Mouse (Mus musculus) heart, embryonic 10.5 days (tissue): ENCODE data around the gene Plac1. TPM values are rescaled to one million over a fixed set of nuclear protein-coding genes. Genes with fewer than 3 reads are reported as not detected.

Experiments
- DNase-seq: peaks from one replicate; pipeline ENCODE4 v3.0.0-alpha.2; 2017; ENCODE audit warnings: low spot score
- H3K27ac ChIP-seq: fragments of 300-500 bp; sonication (generic); 2 replicates; pipeline ENCODE4 v1.5.1; 2016; ENCODE audit warnings: mild to moderate bottlenecking
- H3K27me3 ChIP-seq: fragments of 300-500 bp; sonication (generic); 2 replicates; pipeline ENCODE4 v1.6.1; 2016; ENCODE audit warnings: mild to moderate bottlenecking; ENCODE audit not compliant: poor library complexity, insufficient read depth, severe bottlenecking
- H3K36me3 ChIP-seq: fragments of 300-500 bp; sonication (generic); 2 replicates; pipeline ENCODE4 v1.6.1; 2016; ENCODE audit warnings: mild to moderate bottlenecking, moderate library complexity
- H3K4me1 ChIP-seq: fragments of 300-500 bp; sonication (generic); 2 replicates; pipeline ENCODE4 v1.6.1; 2016; ENCODE audit warnings: mild to moderate bottlenecking
- H3K4me3 ChIP-seq: fragments of 300-500 bp; sonication (generic); 2 replicates; pipeline ENCODE4 v1.5.1; 2016; ENCODE audit warnings: mild to moderate bottlenecking, moderate library complexity
- H3K9me3 ChIP-seq: fragments of 300-500 bp; sonication (generic); 2 replicates; pipeline ENCODE4 v1.6.1; 2016; ENCODE audit warnings: mild to moderate bottlenecking, moderate library complexity
- WGBS: fragments of 180-500 bp; shearing (Covaris S2); methylation state at CpG from one replicate; pipeline ENCODE4 v1.1.7; 2016; 5-methylcytosine and 5-hydroxymethylcytosine counted together
- polyA plus RNA-seq: library from polyadenylated mRNA; unstranded; fragments of >200 nt; fragmentation: Nextera tagmentation; extraction: Ambion mirVana; gene quantifications from 2 replicates; pipeline ENCODE4 v1.2.1, GENCODE M21; 2016

Plac1 gene
- polyA plus RNA-seq, 1 experiment from 2014 or later = 13.3 TPM

DNA sequence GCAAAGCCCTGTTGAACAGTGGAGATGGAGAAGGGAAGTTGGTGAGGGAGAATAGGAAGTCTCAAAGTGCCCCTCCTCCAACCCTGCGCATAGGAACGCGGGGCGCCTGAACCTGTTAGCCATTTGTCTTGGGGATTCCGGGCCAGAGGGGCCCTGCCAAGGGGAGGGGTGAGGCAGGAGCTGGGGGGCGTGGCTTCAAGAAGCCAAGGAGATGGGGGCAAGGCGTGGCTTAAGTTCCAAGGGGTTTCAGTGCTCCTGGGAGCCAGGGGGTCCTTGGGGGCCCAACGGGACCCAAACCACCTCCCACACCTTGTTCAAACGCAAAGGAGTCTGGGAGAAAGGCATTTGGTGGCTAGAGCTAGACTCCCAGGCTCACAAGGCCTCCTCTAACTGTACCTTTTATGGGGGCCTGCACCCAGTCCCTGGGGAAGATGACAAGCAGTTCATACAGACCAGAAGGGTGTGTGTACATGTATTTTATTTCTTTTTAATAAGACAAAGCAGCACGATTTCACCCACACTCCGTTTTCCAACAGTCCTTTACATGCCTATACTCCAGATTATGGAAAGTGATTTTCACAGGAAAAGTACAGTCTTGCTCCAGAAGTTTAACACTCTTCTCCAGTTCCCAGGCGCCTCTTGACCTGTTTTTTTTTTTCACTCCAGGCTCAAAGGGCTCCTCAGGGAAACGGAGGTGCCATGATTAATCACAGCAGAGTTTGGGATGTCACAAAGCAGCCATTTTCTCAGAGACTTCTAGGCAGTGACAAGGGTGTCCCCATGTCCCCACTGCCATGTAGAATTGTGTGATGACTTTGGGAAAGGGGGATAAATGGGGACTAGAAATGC is 187.0 kb downstream of the Plac1 start:
- Histone ChIP-seq H3K27me3 (peaks cover 7% of the 10 kb centered on the region; the same call in 1 of the 2 replicates), H3K4me1 (peaks cover 10% of the 10 kb centered on the region; the same call in 1 of the 2 replicates), H3K9me3 (no peaks in the 10 kb centered on the region), H3K4me3 (peak overlapping the region; percentile 29), H3K36me3 (peaks cover 9% of the 10 kb centered on the region; the same call in 1 of the 2 replicates), H3K27ac (peak overlapping the region; percentile 56)
- WGBS = 12% methylated on average over 13 of the region's 13 CpGs
- peak; percentile 91 for DNase-seq

DNA sequence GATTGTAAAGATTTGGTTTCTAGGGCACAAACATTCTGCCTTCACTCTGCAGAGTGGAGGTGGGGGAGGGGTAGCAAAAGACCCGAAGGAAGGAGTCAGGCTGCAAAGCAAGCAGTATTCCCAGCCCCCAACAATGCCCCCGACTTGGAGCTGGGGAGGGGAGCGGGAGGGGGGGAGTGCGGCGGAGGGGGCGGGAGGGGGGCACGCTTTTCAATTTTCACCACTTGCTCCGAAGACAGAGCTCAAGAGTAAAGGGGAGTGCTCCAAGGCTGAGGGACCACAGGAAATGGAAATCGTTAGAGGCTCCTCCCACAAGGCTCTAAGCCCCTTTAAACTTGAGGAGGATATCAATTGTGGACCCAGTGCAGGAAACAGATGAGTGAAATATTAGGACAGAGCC is 189.6 kb downstream of the Plac1 start:
- H3K4me1 ChIP-seq = peaks cover 24% of the 10 kb centered on the region
- peaks cover 9% of the 10 kb centered on the region; the same call in 1 of the 2 replicates for H3K36me3 ChIP-seq
- H3K27ac ChIP-seq = peak overlapping the region; percentile 74

DNA sequence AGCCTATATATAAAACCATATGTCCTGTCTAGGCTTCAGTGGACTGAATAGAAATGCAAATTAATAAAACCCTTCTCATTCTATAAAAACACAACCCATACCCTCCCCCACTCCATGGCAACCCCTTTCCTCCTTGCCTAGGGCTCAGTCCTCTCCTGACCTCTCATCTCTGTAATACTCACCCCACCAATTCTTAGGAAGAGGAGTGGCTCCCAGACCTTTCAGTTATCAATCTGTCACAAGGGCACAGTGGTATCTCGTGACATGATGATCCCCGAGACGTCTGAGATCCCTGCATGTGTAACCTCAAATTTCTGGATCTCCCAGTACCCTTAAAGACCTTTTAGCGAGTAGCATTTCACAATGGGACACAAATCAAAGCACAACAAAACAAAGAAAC is 190.7 kb downstream of the Plac1 start:
- Histone ChIP-seq H3K4me3 (no peak overlapping the region), H3K27me3 (no peaks in the 10 kb centered on the region), H3K36me3 (peaks cover 6% of the 10 kb centered on the region; the same call in 1 of the 2 replicates), H3K4me1 (peaks cover 32% of the 10 kb centered on the region), H3K27ac (no peak overlapping the region), H3K9me3 (no peaks in the 10 kb centered on the region)
- DNase-seq = no peak
- 25% methylated on average over 4 of the region's 4 CpGs for WGBS

More for the DNA sequence above, 189.6 kb downstream of the Plac1 start:
- Histone ChIP-seq H3K9me3 (no peaks in the 10 kb centered on the region), H3K27me3 (no peaks in the 10 kb centered on the region), H3K4me3 (peak overlapping the region; percentile 47)
- no peak for DNase-seq
- WGBS = 15% methylated on average over 8 of the region's 9 CpGs

DNA sequence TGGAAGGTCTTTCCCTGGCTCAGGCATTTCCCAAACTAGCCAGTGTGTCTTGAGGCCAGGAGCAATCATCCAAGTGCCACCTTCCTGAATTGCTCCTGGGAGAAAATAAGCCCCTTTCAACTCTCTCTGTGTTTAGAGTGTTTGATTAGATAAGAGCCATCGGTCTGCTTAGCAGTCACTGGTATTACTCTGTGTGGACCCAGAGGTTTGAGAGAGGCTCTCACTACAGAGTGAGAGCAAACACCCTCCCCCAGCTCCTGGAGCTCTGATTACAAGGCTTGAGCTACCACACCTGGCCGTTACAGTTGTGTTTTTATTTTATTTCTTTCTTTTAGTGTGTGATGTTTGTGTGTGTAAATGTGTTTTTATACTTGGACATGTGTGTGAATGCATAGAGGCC is 193.0 kb downstream of the Plac1 start:
- DNase-seq = no peak
- no peak overlapping the region for H3K27ac ChIP-seq

DNA sequence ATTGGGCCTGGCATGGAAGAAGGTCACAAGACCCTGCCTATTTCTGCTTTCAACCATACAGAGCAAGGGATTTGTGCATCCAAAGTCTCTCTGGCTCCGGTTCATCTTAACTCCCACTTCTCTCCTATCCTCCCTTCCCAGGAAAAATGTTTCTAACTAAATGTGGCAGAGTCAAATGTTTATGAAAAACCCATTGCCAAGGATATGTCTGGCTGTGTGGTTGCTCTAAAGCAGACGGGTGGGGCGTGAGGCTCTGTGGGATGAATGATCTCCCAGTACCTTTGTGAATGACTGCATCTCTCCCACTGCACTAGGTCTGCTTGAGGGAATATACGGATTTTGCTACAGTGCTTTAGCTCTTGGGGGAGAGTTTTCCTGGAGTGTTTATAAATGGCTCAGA is 193.9 kb downstream of the Plac1 start:
- 64% methylated on average over 4 of the region's 4 CpGs for WGBS
- H3K27me3 ChIP-seq = no peaks in the 10 kb centered on the region
- no peaks in the 10 kb centered on the region for H3K9me3 ChIP-seq
- H3K36me3 ChIP-seq = no peaks in the 10 kb centered on the region
- peak overlapping the region; percentile 76; the same call in 1 of the 2 replicates for H3K27ac ChIP-seq
- H3K4me3 ChIP-seq = no peak overlapping the region
- H3K4me1 ChIP-seq = peaks cover 27% of the 10 kb centered on the region
- no peak for DNase-seq

More for the DNA sequence above, 193.0 kb downstream of the Plac1 start:
- 27% methylated on average over 2 of the region's 2 CpGs for WGBS
- Histone ChIP-seq H3K27me3 (no peaks in the 10 kb centered on the region), H3K36me3 (no peaks in the 10 kb centered on the region), H3K4me1 (peaks cover 27% of the 10 kb centered on the region), H3K9me3 (no peaks in the 10 kb centered on the region), H3K4me3 (no peak overlapping the region)

DNA sequence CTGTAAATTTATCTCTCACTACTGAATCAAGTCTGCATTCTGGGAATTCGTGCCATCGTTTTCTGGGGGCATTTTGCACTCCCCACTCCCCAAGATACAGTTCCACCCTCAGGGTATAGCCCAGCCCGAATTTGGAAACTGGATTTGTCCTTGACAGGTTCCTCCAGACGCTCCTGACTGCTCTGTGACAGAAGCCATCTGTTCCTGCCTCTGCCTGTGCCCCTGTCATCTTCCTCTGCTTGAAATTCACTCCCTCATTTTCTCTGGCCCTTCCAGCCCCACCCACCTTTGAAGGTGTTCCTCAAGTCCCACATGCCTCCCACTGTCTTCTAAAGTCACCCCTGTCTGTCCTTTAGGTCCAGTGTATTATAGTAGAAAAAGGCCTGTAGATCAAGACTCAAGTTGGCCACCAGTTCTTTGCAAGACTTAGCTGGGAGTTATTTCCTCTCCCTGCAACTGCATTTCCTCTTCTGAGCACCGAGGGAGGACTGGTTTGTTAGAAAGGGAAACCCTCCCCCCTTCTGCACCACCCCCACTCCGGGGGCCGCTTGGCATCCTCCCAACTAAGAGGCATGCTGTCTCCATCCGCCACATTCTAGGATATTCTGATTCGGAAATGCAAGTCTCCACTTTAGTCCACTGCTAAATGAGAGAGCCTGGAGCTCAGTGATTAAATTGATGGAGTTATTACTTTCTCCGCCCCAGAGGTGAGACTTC is 194.6 kb downstream of the Plac1 start:
- Histone ChIP-seq H3K36me3 (no peaks in the 10 kb centered on the region), H3K9me3 (no peaks in the 10 kb centered on the region), H3K27ac (peak overlapping the region; percentile 76), H3K27me3 (no peaks in the 10 kb centered on the region), H3K4me3 (no peak overlapping the region), H3K4me1 (peaks cover 27% of the 10 kb centered on the region)
- no peak for DNase-seq
- WGBS = 28% methylated on average over 10 of the region's 10 CpGs

DNA sequence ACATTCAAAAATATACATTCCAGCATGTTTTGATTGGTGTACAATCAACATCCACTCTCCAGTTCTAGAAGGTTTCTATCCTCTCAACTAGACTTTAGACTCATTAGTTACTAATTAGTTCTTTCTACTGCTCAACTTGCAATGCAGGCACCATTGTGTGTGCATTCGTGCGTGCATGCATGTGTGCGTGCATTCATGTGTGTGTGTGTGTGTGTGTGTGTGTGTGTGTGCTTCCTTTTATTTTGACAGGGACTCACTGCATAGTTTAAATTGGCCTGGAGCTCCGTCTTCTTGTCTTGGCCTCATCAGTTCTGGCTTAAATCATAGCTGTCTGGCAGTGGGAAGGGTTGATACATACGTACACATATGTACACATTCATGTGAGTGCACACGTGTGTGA is 198.9 kb downstream of the Plac1 start:
- no peaks in the 10 kb centered on the region for H3K36me3 ChIP-seq
- H3K27me3 ChIP-seq = no peaks in the 10 kb centered on the region
- H3K9me3 ChIP-seq = no peaks in the 10 kb centered on the region
- 84% methylated on average over 6 of the region's 6 CpGs for WGBS
- no peak overlapping the region for H3K4me3 ChIP-seq
- H3K27ac ChIP-seq = no peak overlapping the region
- peaks cover 23% of the 10 kb centered on the region for H3K4me1 ChIP-seq
- DNase-seq = no peak

DNA sequence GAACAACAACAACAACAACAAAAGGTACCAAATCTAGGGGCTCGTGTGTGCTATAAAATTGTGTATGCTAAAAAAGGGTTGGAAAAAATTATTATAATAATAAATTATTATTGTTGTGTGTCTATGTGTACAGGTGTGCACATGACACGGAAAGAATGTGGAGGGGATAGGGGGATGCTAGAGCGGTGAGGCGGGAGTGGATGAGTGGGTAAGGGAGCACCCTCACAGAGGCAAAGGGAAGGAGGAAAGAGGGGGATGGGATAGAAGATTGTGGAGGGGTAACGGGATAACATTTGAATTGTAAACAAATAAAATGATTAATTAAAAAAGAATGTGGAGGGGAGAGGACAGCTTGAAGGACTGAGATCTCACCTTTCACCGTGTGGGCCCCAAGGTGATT is 199.8 kb downstream of the Plac1 start:
- WGBS = 86% methylated on average over 6 of the region's 6 CpGs
- 0 out of 2 replicates have a peak overlapping the region, but pooled peaks have one; percentile 25 for H3K27ac ChIP-seq
- no peaks in the 10 kb centered on the region for H3K36me3 ChIP-seq
- DNase-seq = no peak
- H3K4me3 ChIP-seq = no peak overlapping the region
- H3K27me3 ChIP-seq = no peaks in the 10 kb centered on the region
- peaks cover 15% of the 10 kb centered on the region; the same call in 1 of the 2 replicates for H3K4me1 ChIP-seq
- no peaks in the 10 kb centered on the region for H3K9me3 ChIP-seq

DNA sequence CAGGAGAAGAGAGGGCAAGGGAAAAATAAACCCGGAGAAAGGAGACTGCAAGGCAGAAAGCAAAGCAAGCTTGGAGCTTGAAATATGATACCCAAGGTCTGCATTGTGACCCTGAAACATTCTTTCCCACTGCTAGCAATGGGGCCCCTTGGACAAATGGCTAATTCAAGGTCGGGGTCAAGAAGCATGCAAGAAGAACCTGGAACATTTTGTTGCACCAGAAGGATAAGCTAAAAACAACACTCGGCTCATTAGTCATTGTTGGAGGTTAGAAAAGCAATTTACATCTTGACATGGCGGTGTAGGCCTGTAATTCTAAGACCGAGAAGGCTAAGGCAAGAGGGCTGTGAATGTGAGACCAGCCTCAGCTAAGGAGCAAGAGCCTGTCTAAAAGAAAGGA is 200.3 kb downstream of the Plac1 start:
- 49% methylated on average over 5 of the region's 5 CpGs for WGBS
- Histone ChIP-seq H3K4me3 (no peak overlapping the region), H3K27me3 (no peaks in the 10 kb centered on the region), H3K36me3 (no peaks in the 10 kb centered on the region), H3K4me1 (0 out of 2 replicates have a peak, but pooled peaks cover 11% of the 10 kb centered on the region), H3K27ac (0 out of 2 replicates have a peak overlapping the region, but pooled peaks have one; percentile 25), H3K9me3 (no peaks in the 10 kb centered on the region)
- DNase-seq = no peak

DNA sequence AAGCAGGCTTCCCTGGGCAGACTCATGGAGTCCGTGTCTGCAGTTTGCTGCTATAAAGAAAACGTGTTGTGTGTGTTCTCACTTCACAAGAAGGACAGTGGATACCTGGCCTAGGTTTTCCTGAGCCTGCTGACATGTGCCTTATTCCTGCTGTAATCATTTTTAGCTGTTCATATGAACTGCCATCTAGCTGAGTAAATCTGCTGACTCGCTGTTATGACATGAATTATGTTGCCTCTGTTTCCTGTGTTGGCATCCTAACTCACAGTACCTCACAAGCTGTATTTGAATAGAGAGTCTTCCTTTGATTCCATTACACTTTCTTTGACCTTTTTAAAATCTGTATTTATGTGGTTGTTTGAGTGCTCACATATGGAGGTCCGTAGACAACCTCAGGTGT is 201.7 kb downstream of the Plac1 start:
- H3K4me1 ChIP-seq = 0 out of 2 replicates have a peak, but pooled peaks cover 8% of the 10 kb centered on the region
- no peaks in the 10 kb centered on the region for H3K9me3 ChIP-seq
- WGBS = 81% methylated on average over 4 of the region's 4 CpGs
- H3K27me3 ChIP-seq = no peaks in the 10 kb centered on the region
- H3K36me3 ChIP-seq = no peaks in the 10 kb centered on the region
- DNase-seq = no peak
- H3K4me3 ChIP-seq = no peak overlapping the region
- no peak overlapping the region for H3K27ac ChIP-seq

DNA sequence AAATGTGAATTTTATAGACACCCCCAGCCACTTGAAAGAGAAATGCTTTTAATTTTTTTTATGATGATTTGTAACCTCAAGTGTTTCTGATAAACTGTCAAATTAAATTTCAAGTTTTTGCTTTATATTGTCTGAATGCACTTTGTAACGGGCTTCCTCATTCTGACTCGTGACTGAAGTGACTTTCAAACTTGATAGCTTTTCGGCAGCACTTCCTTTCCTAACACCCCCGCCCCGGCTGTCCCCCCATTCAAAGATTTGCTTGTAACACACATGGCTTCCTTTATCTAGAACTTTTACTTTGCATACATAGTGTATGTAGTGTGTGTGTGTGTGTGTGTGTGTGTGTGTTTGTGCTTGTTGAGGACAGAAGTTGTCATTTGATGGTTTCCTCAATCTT is 210.4 kb downstream of the Plac1 start:
- H3K27ac ChIP-seq = no peak overlapping the region
- H3K36me3 ChIP-seq = no peaks in the 10 kb centered on the region
- H3K4me1 ChIP-seq = no peaks in the 10 kb centered on the region
- 58% methylated on average over 5 of the region's 5 CpGs for WGBS
- H3K4me3 ChIP-seq = no peak overlapping the region
- H3K27me3 ChIP-seq = no peaks in the 10 kb centered on the region
- DNase-seq = no peak
- H3K9me3 ChIP-seq = no peaks in the 10 kb centered on the region

DNA sequence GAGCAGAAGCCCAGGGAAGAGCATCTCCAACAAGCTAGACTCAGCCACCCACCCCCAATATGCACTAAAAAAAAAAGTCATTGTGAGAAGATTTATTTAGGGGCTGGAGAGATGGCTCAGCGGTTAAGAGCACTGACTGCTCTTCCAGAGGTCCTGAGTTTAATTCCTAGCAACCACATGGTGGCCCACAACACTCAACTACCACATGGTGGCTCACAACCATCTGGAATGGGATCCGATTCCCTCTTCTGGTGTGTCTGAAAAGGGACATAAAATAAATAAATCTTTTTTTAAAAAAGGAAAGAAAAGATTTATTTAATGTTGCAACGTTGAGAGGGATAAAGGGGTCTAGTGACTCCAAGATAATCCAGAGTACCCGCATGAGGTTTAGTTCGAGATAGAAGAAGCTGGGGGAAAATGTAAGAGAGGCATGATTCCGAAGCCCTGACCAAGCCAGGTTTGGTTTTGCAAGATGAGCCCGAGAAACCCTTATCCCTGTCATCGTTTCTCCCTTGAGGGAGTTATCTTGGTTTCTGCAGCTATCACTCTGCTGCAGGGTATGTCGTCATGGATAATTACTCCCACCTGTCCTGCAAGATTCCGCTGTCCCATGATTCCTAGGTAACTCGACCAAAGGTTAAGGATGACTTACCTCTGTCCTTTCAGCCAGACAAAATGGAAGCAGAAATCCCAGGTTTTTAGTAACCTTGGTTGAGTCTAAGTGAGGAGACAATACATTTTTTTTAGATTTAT is 214.3 kb downstream of the Plac1 start:
- Histone ChIP-seq H3K4me1 (no peaks in the 10 kb centered on the region), H3K27ac (no peak overlapping the region), H3K4me3 (no peak overlapping the region), H3K36me3 (peaks cover 2% of the 10 kb centered on the region; the same call in 1 of the 2 replicates), H3K27me3 (no peaks in the 10 kb centered on the region), H3K9me3 (no peaks in the 10 kb centered on the region)
- WGBS = 55% methylated on average over 11 of the region's 11 CpGs
- no peak for DNase-seq
